Mouse (Mus musculus): Measurements from ENCODE around the gene Enah. TPM values are rescaled to one million over a fixed set of nuclear protein-coding genes. Genes with fewer than 3 reads are reported as not detected.

The Enah gene
- polyA plus RNA-seq, 1 experiment from 2014 or later, result 36.0 TPM

DNA sequence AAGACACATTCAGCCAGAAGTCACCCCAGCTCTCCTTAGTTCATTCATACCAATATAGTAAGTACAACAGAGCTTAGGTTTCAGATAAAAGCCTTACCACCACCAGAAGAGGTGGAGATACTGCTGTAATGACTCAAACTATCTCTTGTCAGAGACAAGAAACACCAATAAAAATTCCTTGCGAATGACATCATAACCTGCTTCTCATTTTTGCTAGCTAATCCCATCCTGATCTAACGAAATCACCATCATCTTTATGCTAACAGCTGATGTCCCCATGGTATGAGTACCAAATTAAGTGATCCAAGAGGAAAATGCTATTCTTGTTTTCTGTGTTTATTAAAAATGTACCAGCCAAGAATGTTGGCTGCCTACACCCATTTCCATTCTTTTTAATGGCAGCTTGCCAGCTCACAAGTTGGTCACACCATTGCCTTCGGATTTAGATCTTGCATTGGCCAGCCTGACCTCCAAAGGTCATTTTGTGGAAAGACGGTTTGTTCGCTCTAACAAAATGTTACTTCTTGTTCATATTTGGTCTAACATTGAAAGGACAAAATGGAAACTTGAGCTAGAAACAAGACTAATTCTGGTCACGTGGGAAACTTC lies 2.0 kb upstream of the Enah start:
- Histone ChIP-seq H3K4me1 (peaks cover 25% of the 10 kb centered on the region), H3K27me3 (no peaks in the 10 kb centered on the region), H3K27ac (replicated peaks) (peak overlapping the region; percentile 99; the same call in 1 of the 2 replicates), H3K9ac (replicated peaks) (no peak overlapping the region), H3K9me3 (no peaks in the 10 kb centered on the region), H3K36me3 (no peaks in the 10 kb centered on the region), H3K4me2 (replicated peaks) (no peak overlapping the region), H3K4me3 (no peak overlapping the region)
- no peak for ATAC-seq (replicated peaks)
- WGBS, result 71% methylated on average over 6 of the region's 6 CpGs

DNA sequence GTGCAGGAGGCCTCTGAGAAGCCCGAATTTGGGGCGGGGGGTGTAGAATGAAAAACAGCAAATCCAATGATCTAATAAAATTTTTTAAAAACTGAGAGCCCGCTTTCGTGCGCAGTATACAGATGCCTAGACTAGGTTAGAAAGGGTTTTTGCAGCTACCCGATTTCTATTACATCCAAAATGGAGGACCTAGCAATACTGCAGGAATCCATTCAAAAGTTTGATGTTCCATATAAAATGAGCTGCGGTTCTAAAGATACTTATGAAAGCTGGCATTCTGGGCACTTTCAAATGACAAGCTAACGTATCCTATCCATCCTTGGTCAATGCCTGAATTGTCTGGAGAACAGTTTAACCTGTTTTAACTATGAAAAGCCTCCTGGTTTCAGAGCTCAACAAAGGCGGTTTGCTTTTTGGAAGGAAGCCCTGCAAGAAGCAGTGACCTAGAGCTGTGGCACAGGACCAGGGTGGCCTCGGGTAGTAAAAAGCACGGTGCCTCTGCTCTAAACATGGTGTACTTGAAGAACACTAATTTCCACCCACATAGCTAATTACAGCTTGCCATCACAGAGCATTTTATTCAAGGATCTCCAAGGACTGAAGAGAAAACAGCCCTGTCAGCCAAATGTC lies 1.2 kb upstream of the Enah start:
- peaks cover 31% of the 10 kb centered on the region for H3K4me1 ChIP-seq

DNA sequence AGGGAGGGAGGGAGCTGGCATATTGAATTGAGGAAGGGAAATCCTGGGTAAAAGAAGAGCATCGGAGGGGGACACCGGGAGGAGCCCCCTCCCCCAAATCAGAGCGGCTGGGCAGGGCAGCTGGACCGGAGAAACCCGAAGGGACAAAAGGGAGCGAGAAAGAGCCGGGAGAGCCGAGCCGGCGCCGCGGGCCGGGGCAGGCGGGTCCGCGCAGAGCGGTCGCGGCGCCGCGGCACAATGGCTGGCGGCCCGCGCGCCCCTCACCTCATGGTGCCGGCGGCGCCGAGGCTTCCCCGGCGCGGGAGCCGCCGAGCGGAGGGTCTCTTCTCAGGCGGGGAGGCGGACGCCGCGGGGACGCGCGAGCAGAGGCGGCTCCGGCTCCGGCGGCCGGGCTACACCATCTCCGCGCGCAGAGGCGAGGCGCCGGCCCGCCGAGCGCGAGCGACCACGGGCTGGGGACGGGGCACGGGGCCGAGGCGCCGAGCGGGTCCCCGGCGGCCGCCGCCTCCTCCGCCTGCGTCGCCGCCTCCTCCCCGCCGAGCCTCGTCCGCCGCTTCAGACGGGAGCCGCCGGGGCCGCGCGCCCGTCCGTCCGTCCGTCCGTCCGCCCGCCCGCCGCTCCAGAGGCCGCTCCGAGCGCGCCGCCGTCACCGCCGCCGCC lies 394 bp downstream of the Enah start:
- ATAC-seq (replicated peaks), result peak; percentile 64
- under 1% methylated on average over 91 of the region's 104 CpGs for WGBS
- peak overlapping the region; percentile 86 for H3K4me3 ChIP-seq
- peak overlapping the region; percentile 97 for H3K9ac ChIP-seq (replicated peaks)
- H3K4me1 ChIP-seq, result peaks cover 37% of the 10 kb centered on the region
- no peaks in the 10 kb centered on the region for H3K27me3 ChIP-seq
- peak overlapping the region; percentile 99 for H3K27ac ChIP-seq (replicated peaks)
- peaks cover 5% of the 10 kb centered on the region; the same call in 1 of the 2 replicates for H3K36me3 ChIP-seq
- H3K9me3 ChIP-seq, result no peaks in the 10 kb centered on the region
- peak overlapping the region; percentile 77 for H3K4me2 ChIP-seq (replicated peaks)

More for the DNA sequence above, 1.2 kb upstream of the Enah start:
- Histone ChIP-seq H3K27ac (replicated peaks) (peak overlapping the region; percentile 99), H3K9me3 (no peaks in the 10 kb centered on the region), H3K9ac (replicated peaks) (peak overlapping the region; percentile 97), H3K4me2 (replicated peaks) (peak overlapping the region; percentile 77), H3K36me3 (peaks cover under 1% of the 10 kb centered on the region; the same call in 1 of the 2 replicates), H3K4me3 (peak overlapping the region; percentile 86), H3K27me3 (no peaks in the 10 kb centered on the region)
- WGBS, result 8% methylated on average over 11 of the region's 11 CpGs
- ATAC-seq (replicated peaks), result peak; percentile 18; the same call in 1 of the 2 replicates

DNA sequence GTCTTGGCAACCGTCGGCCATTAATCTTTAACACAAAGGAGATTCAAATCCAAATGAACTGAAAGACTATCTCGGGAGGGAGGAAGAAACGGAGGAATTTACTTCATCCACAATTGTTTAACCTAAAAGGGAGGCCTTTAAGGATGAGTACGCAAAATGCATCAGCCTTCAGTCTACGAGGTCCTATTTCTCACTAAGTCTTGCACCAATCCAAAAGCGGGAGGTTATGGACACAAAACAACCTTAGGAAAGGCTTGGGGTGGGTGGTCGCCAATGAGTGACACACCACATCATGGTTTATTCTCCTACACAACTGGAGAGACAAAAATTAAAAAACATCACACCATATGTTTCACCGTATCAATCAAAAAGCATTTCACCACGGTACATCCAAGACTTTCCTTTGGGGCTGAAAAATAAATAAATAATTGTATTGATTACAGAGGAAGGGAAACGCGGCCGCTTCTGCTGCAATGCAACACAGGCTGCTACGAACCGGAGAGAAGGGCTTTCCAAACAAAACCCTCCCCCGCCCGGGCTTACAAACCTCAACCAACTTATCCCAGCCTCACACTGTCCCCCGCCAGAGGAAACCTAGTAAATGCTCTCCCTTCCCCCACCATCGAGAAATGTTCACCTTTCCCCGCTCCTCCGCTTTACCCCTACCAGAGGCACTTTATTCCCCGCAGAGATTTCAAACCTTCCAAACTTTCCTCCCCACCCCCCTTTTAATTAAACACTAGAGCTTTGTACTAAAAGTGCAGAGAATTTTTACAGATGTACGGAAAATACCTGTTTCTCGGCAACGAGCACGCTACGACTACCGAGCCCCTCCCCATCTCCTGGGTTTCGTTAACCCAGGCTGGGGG lies 1.2 kb downstream of the Enah start:
- peak; percentile 13; the same call in 1 of the 2 replicates for ATAC-seq (replicated peaks)
- Histone ChIP-seq H3K9me3 (no peaks in the 10 kb centered on the region), H3K9ac (replicated peaks) (peak overlapping the region; percentile 97), H3K4me2 (replicated peaks) (peak overlapping the region; percentile 77), H3K27ac (replicated peaks) (peak overlapping the region; percentile 99), H3K4me1 (peaks cover 42% of the 10 kb centered on the region), H3K27me3 (no peaks in the 10 kb centered on the region), H3K36me3 (peaks cover 5% of the 10 kb centered on the region; the same call in 1 of the 2 replicates), H3K4me3 (peak overlapping the region; percentile 86)
- WGBS, result under 1% methylated on average over 29 of the region's 29 CpGs

DNA sequence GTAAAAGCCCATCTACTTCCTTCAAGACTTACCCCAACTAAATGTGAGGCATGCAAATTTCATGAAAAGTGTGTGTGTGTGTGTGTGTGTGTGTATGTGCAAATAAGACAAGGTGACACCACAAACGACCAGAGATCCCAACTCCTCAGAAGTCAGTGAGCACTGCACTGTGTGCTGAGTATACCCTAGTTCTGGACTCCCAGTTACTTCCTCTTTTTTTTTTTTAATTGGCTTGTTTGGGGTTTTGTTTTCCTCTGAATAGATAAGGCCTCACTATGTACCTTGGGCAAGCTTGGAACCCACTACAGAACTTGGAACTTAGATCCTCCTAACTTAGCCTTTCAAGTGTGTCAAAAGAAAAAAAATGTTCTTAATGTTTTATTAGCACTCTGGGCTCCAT lies 14.0 kb downstream of the Enah start:
- Histone ChIP-seq H3K27ac (replicated peaks) (no peak overlapping the region), H3K36me3 (no peaks in the 10 kb centered on the region), H3K4me1 (no peaks in the 10 kb centered on the region), H3K4me2 (replicated peaks) (no peak overlapping the region), H3K9me3 (no peaks in the 10 kb centered on the region), H3K27me3 (no peaks in the 10 kb centered on the region), H3K9ac (replicated peaks) (no peak overlapping the region), H3K4me3 (no peak overlapping the region)
- no peak for ATAC-seq (replicated peaks)
- WGBS, result 70% methylated on average over 1 of the region's 1 CpGs

DNA sequence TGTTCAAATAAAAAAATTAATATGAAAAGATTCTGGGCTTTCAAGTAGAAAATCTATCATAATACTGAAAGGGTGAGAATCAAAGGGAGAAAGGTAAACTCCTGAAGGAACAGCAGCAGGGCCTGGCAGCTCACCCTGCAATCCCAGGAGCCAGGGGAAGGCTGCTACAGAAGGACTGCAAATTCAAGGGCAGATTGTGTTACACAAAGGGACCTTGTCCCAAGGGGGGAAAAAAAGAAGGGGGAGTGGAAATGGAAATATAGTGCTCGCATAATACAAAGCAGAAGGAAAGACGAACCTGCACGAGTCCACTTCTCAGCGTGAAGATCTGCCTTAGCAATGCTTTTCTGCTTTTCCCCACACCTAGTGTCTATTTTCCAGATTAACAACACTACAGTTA lies 21.1 kb downstream of the Enah start:
- Histone ChIP-seq H3K9ac (replicated peaks) (no peak overlapping the region), H3K4me3 (no peak overlapping the region), H3K4me2 (replicated peaks) (no peak overlapping the region), H3K27ac (replicated peaks) (no peak overlapping the region), H3K9me3 (no peaks in the 10 kb centered on the region), H3K36me3 (no peaks in the 10 kb centered on the region), H3K4me1 (peaks cover 37% of the 10 kb centered on the region), H3K27me3 (no peaks in the 10 kb centered on the region)
- WGBS, result 24% methylated on average over 4 of the region's 4 CpGs
- ATAC-seq (replicated peaks), result no peak

DNA sequence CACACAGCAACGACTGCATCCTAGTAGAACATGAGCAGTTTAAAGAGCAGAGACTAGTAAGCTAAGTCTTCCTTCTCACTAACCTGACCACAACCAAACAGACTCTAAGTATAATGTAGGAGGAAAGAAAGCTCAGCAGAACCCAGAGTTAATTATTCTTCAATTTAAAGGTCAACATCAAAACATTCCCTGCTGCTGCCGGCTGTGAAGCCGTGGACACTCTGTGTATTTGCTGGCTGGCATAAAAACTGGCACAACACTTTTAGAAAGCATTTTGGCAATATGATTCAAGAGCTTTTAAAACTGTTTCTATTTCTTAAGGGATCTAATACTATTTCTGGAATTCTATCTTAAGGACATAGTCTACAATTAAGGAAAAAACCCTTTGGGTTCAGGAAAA lies 22.0 kb downstream of the Enah start:
- no peak overlapping the region for H3K9ac ChIP-seq (replicated peaks)
- H3K4me3 ChIP-seq, result no peak overlapping the region
- peaks cover 44% of the 10 kb centered on the region for H3K4me1 ChIP-seq
- no peak overlapping the region for H3K27ac ChIP-seq (replicated peaks)
- no peaks in the 10 kb centered on the region for H3K9me3 ChIP-seq
- no peaks in the 10 kb centered on the region for H3K27me3 ChIP-seq
- H3K36me3 ChIP-seq, result no peaks in the 10 kb centered on the region
- ATAC-seq (replicated peaks), result no peak
- WGBS, result 64% methylated on average over 3 of the region's 3 CpGs
- no peak overlapping the region for H3K4me2 ChIP-seq (replicated peaks)

DNA sequence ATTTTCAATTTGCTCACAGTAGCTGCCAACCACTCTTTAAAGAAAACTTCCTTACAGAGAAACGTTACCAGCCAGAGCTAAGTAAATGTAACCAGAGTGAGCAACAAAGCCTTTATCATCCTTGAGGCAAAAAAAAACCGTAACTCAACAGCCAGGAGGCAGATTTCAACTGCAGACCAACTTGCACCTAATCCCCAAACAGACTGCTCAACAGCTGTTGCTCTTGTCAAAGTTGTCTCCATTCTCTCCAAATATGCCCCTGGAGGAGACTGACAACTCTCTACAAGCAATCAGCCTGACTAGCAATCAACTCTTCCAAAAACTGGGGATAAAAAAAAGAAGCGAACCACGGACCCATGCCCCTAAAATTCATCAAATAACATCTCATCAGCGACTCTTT lies 26.2 kb downstream of the Enah start:
- Histone ChIP-seq H3K4me1 (peaks cover 55% of the 10 kb centered on the region), H3K9ac (replicated peaks) (no peak overlapping the region), H3K9me3 (no peaks in the 10 kb centered on the region), H3K4me2 (replicated peaks) (no peak overlapping the region), H3K27me3 (no peaks in the 10 kb centered on the region), H3K4me3 (no peak overlapping the region), H3K36me3 (no peaks in the 10 kb centered on the region), H3K27ac (replicated peaks) (0 out of 2 replicates have a peak overlapping the region, but pooled peaks have one; percentile 48)
- 57% methylated on average over 5 of the region's 5 CpGs for WGBS
- no peak for ATAC-seq (replicated peaks)

DNA sequence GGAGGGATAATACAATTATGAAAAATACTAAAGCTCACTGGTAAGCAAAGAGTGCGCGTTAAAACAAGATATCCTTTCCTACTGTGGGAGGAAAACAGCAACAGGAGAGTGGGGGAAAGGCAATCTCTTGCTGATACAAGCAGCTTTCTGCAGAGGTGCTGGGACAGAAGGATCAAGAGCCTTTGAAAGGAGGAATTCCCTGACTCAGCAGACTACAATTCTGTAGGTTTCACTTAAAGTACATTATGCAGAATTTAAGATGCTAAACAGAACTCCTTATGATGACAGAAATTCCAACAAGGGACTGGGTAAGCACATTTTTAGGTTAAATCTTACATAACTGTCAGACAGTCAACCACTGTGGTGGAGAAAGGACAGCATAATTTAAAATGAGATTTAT lies 31.4 kb downstream of the Enah start:
- Histone ChIP-seq H3K9ac (replicated peaks) (no peak overlapping the region), H3K27ac (replicated peaks) (0 out of 2 replicates have a peak overlapping the region, but pooled peaks have one; percentile 12), H3K9me3 (no peaks in the 10 kb centered on the region), H3K4me1 (peaks cover 38% of the 10 kb centered on the region), H3K36me3 (no peaks in the 10 kb centered on the region; the same call in 1 of the 2 replicates), H3K27me3 (no peaks in the 10 kb centered on the region), H3K4me3 (no peak overlapping the region), H3K4me2 (replicated peaks) (no peak overlapping the region)
- WGBS, result 93% methylated on average over 2 of the region's 2 CpGs
- no peak for ATAC-seq (replicated peaks)

DNA sequence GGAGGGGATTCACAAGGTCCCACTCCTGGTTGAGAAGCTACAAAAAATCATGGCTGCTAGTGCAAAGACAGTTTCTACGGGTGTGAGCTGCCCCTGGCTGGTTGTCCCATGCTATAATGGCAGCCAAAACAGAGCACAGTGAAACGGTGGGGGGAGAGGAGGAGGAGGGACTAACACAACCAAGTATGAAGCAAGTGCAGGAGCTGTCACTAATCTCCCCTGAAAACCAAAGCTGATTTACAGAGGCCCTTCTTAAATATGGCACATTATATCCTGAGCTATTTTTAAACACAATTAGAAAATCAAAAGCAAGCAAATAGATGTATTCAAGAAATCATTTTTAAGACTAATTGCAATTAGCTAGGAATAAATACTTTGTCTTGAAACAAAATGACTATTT lies 32.6 kb downstream of the Enah start:
- peak; percentile 41; the same call in 1 of the 2 replicates for ATAC-seq (replicated peaks)
- Histone ChIP-seq H3K4me2 (replicated peaks) (no peak overlapping the region), H3K4me3 (no peak overlapping the region), H3K9ac (replicated peaks) (no peak overlapping the region), H3K36me3 (no peaks in the 10 kb centered on the region; the same call in 1 of the 2 replicates), H3K27ac (replicated peaks) (peak overlapping the region; percentile 27; the same call in 1 of the 2 replicates), H3K4me1 (peaks cover 34% of the 10 kb centered on the region), H3K9me3 (no peaks in the 10 kb centered on the region), H3K27me3 (no peaks in the 10 kb centered on the region)
- 16% methylated on average over 2 of the region's 2 CpGs for WGBS

DNA sequence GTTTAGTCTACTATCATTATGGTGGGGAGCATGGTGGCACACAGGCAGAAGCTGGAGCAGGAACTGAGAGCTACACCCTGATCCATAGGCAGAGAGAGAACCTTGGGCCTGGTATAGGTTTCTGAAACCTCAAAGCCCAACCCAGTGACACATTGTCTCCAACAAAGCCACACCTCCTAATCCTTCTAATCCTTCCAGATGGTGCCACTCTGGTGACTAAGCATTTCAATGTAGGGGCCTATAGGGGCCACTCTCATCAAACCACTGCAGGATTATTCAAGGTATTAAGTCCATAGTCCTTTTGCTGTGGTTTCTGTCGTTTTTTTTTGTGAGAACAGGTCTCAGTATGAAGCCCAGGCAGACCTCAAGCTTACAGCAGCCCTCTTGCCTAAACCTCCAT lies 33.9 kb downstream of the Enah start:
- WGBS, result 63% methylated on average over 1 of the region's 1 CpGs
- no peak for ATAC-seq (replicated peaks)
- Histone ChIP-seq H3K9ac (replicated peaks) (no peak overlapping the region), H3K9me3 (no peaks in the 10 kb centered on the region), H3K4me2 (replicated peaks) (no peak overlapping the region), H3K4me3 (no peak overlapping the region), H3K36me3 (no peaks in the 10 kb centered on the region; the same call in 1 of the 2 replicates), H3K27ac (replicated peaks) (no peak overlapping the region), H3K4me1 (peaks cover 34% of the 10 kb centered on the region), H3K27me3 (no peaks in the 10 kb centered on the region)

All from forebrain, embryonic 15.5 days (tissue).